Mouse (Mus musculus): ENCODE data around the gene Ddx47.

The Ddx47 gene

GRCm38 (mm10) chr6:135011048-135011733, at the start of gene Ddx47:
Gene Ddx47 (plus strand): TSS chr6:135011612.
- peak; percentile 87 to 94 for DNase-seq (ENCODE audit: low spot score in 2 of 2)

DNA sequence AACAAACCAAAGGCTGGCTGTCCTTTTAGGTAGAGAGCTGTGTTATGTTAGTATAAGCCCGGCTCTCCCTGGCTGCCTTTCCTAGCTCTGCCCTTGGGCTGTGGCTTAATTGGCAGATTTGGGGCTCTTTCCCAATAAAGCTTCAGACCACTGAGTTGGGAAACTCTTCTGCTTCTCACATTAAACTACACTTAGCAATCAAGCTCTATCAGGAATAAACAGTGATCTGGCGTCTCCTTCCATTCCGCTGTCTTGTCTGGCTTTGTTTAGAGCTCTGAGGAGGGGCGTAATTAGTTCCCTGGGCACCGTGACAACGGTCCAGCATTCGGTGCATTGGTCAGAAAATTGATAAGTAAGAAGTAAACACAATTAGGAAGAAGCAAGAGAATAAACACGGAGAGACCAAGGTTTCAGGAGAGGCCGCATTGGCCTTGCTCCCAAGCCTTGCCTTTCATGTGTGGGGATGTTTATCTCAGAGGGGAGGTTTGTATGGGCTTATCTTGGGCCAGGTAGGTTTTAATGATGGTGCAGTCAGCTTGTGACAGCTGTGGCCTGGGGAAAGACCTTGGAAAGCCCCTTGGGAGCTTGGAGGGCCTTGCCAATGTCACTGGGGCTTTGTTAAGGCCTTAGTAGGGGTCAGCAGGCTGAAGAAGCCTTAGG, 49.4 kb upstream of the Ddx47 start:
- no peak for DNase-seq (ENCODE audit: low spot score in 2 of 2)

DNA sequence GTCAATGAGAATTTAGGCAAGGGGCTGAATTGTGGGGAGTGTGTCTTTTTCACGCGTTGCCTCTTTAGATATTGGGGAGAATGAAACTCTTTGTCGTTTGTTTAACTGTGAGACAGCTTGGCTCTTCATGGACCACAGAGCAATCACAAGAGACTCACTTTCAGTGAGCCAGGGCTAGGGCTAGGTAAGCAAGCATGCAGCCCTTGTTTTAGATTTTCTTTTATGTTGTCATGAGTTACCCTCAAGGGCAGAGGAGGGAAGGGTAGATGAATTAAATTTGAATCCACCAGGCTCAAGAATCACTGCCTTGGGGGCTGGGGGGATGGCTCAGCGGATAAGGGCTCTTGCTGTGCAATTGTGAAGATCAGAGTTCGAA, 48.9 kb upstream of the Ddx47 start:
- no peak for DNase-seq (ENCODE audit: low spot score in 2 of 2)

- no peak for DNase-seq (ENCODE audit: low spot score in 2 of 2)
Observed at GRCm38 (mm10) chr6:134963910-134964309, 47.5 kb upstream of the Ddx47 start.

- no peak for DNase-seq (ENCODE audit: low spot score in 2 of 2)
Observed at GRCm38 (mm10) chr6:134966681-134967080, 44.7 kb upstream of the Ddx47 start.

- no peak for DNase-seq (ENCODE audit: low spot score in 2 of 2)
Observed at GRCm38 (mm10) chr6:134968326-134968725, 43.1 kb upstream of the Ddx47 start.

DNA sequence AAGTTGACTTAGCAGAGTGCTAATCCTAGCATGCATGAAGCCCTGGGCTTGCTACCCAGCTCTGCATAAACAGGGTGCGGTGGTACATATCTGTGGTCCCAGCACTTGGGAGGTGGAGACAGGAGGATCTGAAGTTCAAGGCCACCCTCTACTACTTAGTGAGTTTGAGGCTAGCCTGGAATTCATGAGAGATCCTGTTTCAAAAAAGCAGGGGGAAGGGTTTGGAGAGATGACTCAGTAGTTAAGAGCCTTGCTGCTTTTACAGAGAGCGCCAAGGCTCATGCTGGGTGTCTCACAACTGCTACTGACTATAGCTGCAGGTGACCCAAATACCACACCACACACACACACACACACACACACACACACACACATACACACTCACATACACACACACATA, 41.9 kb upstream of the Ddx47 start:
- no peak for DNase-seq (ENCODE audit: low spot score in 2 of 2)

GRCm38 (mm10) chr6:134972096-134972495, 39.3 kb upstream of the Ddx47 start:
- DNase-seq (ENCODE audit: low spot score in 2 of 2), result no peak

GRCm38 (mm10) chr6:134976628-134977027, 34.8 kb upstream of the Ddx47 start:
- DNase-seq (ENCODE audit: low spot score in 2 of 2), result no peak

GRCm38 (mm10) chr6:134981231-134982062, 30.0 kb upstream of the Ddx47 start, which contains the start of gene Apold1:
Gene Apold1 (plus strand): TSS chr6:134981718.
- no peak for DNase-seq (ENCODE audit: low spot score in 2 of 2)

GRCm38 (mm10) chr6:134983529-134984370, 27.7 kb upstream of the Ddx47 start:
- DNase-seq (ENCODE audit: low spot score in 2 of 2), result peak; percentile 87 to 89

DNA sequence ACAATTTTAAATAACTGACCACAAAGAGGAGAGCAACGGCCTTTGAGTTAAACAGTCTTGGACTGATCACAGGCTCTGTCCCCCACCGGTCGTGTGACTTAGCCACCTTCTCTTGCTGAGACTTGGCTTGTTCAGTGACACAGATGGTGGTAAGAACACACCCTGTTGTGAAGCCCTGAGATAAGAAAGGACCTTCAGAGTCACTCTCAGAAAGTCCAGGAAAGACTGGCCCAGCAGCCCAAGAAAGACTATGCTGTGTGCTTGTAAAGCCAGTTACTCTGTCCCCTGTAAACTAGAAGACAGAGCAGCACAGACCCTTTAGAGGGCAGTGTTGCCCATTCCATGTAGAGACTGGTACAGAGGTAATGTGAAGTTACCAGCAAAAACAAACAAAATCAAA, 26.7 kb upstream of the Ddx47 start:
- DNase-seq (ENCODE audit: low spot score in 2 of 2), result no peak

DNA sequence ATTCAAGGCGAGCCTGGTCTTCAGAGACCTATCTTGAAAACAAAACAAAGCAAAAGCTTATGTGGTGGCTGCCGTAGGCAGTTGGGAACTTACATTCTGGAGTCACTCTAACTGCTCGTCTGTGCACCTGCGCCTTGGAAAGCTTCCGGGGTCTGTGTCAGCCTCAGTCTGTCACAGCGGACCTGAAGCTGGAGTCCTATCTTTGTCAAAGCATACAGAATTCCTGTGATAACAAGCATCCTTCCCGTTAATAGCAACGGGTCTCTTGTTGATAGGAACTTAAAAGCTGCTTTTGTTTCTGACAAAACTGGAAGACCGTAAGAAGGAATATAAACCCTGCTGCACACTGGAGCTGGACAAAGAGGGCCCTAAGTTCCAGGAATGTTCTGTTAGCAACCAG, 23.0 kb upstream of the Ddx47 start:
- DNase-seq (ENCODE audit: low spot score in 2 of 2), result no peak

- no peak for DNase-seq (ENCODE audit: low spot score in 2 of 2)
Observed at GRCm38 (mm10) chr6:134990674-134991073, 20.7 kb upstream of the Ddx47 start.

- no peak for DNase-seq (ENCODE audit: low spot score in 2 of 2)
Observed at GRCm38 (mm10) chr6:134994031-134994651, 17.3 kb upstream of the Ddx47 start.

DNA sequence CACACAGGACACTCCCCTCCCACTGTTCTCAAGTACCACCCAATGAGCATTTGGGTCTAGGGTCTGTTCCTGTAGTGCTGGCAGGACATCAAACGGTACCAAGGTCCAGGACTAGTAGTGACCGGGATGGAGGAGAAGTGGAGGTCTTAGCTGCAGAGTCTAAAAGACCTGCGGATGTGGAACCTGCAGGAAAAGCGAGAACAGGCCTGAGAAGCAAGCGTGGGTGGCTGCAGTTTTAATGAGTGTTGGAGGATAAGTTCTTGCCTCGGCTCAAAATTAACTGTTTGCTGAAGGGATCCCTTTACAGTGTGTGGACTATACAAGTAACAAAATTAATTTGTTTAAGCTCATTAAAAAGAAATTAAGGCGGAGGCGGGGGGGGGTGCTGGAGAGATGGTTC, 16.4 kb upstream of the Ddx47 start:
- DNase-seq (ENCODE audit: low spot score in 2 of 2), result no peak

GRCm38 (mm10) chr6:134996918-134997317, 14.5 kb upstream of the Ddx47 start:
- no peak for DNase-seq (ENCODE audit: low spot score in 2 of 2)

GRCm38 (mm10) chr6:134998076-134998475, 13.3 kb upstream of the Ddx47 start:
- DNase-seq (ENCODE audit: low spot score in 2 of 2), result no peak

GRCm38 (mm10) chr6:134998781-134999180, 12.6 kb upstream of the Ddx47 start:
- DNase-seq (ENCODE audit: low spot score in 2 of 2), result no peak

DNA sequence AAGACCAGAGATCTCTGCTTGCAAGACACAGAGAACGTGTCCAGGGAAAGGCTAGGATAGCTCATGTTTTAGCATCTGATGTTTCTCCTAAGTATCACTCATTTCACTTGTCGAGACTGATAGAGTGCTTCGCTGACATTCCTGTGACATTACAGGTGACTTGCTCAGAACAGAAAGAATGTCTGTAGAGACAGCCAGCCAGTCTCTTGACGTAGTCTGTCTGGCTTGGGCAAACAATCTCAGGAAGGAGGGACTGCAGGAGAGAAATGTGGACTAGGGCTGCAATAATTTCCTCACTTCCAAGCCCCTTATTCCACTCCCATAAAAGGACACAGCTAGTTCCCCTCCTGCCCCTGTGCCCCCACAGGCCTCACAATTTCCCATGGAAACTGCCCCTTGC, 11.1 kb upstream of the Ddx47 start:
- no peak for DNase-seq (ENCODE audit: low spot score in 2 of 2)

- DNase-seq (ENCODE audit: low spot score in 2 of 2), result no peak
Observed at GRCm38 (mm10) chr6:135001991-135002390, 9.4 kb upstream of the Ddx47 start.

Data from urinary bladder, postnatal 4 days (tissue).